ENCODE assay signal across 25 mouse cellular contexts in genomic region chr4:155964396-155964795, GRCm38 (mm10). TPM values are rescaled to one million over a fixed set of nuclear protein-coding genes. Genes with fewer than 3 reads are reported as not detected.
DNase-seq lines count a peak whose midpoint lies in the region; ATAC-seq lines count a peak whose summit lies in the region.
"Had no signal": no experiment of that assay in that cellular context is flagged by ENCODE, and none has a peak within 500 bp of the region (broad histone marks: within the 10 kb centered on the region; RNA-seq: fewer than 3 reads in every experiment).

No protein-coding gene starts in this region.

- H3K36me3 ChIP-seq in liver, embryonic 12.5 days = peaks cover 37% of the 10 kb centered on the region
- peaks cover 16% of the 10 kb centered on the region for H3K36me3 ChIP-seq in liver, embryonic 11.5 days (ENCODE audit: control insufficient read depth, insufficient read depth, low read length)
- H3K36me3 ChIP-seq in kidney, embryonic 15.5 days = peaks cover 46% of the 10 kb centered on the region

- DNase-seq in liver, embryonic 11.5 days (ENCODE audit: low spot score) = no peak
- peak; percentile 11 to 43 for DNase-seq in kidney, postnatal 4 days
- DNase-seq in lung, adult 18-20 months = no peak
- DNase-seq in spleen, postnatal 4 days (ENCODE audit: low spot score in 2 of 2) = no peak
- no peak for DNase-seq in adrenal gland, adult 2 months
- DNase-seq: adrenal gland, adult 8-10 months; cerebellum, adult 9-10 months; gastrocnemius, postnatal 25 days; heart, adult 18-20 months; retina, postnatal 1 day; right cerebral cortex, postnatal 25 days; spleen, adult 18-20 months; thymus, postnatal 14 days had no signal

- H3K9ac ChIP-seq in liver, embryonic 12.5 days = peak overlapping the region; percentile 74; the same call in 1 of the 2 replicates
- H3K9ac ChIP-seq in liver, embryonic 11.5 days (ENCODE audit: low read depth, low read length) = no peak overlapping the region
- H3K9ac ChIP-seq in kidney, embryonic 15.5 days = no peak overlapping the region
- H3K9ac ChIP-seq: embryonic facial prominence, embryonic 15.5 days; heart, embryonic 13.5 days; hindbrain, embryonic 12.5 days; neural tube, embryonic 13.5 days had no signal

- no peaks in the 10 kb centered on the region for H3K9me3 ChIP-seq in liver, embryonic 12.5 days (replicated peaks)
- H3K9me3 ChIP-seq in liver, embryonic 11.5 days (ENCODE audit: control insufficient read depth, low read length) = no peaks in the 10 kb centered on the region
- no peaks in the 10 kb centered on the region for H3K9me3 ChIP-seq in kidney, embryonic 15.5 days (replicated peaks)
- H3K9me3 ChIP-seq: embryonic facial prominence, embryonic 15.5 days; forebrain, embryonic 10.5 days; heart, embryonic 13.5 days; hindbrain, embryonic 12.5 days; neural tube, embryonic 13.5 days had no signal

- no peak for ATAC-seq in liver, embryonic 12.5 days
- no peak for ATAC-seq in liver, embryonic 11.5 days (replicated peaks; ENCODE audit: low FRiP score)
- no peak for ATAC-seq in kidney, embryonic 15.5 days (replicated peaks; ENCODE audit: low FRiP score)
- ATAC-seq: forebrain, embryonic 16.5 days; midbrain, embryonic 16.5 days had no signal

- H3K27me3 ChIP-seq in liver, embryonic 12.5 days (replicated peaks) = no peaks in the 10 kb centered on the region
- H3K27me3 ChIP-seq in liver, embryonic 11.5 days (replicated peaks; ENCODE audit: control insufficient read depth, insufficient read depth, low read length) = no peaks in the 10 kb centered on the region
- H3K27me3 ChIP-seq in kidney, embryonic 15.5 days = no peaks in the 10 kb centered on the region
- H3K27me3 ChIP-seq: embryonic facial prominence, embryonic 15.5 days; heart, embryonic 13.5 days; hindbrain, embryonic 12.5 days; neural tube, embryonic 13.5 days had no signal

- H3K4me3 ChIP-seq in liver, embryonic 12.5 days = no peak overlapping the region
- H3K4me3 ChIP-seq in liver, embryonic 11.5 days (ENCODE audit: low read depth, low read length) = no peak overlapping the region
- H3K4me3 ChIP-seq in kidney, embryonic 15.5 days (replicated peaks) = no peak overlapping the region
- H3K4me3 ChIP-seq: heart, embryonic 13.5 days; hindbrain, embryonic 12.5 days; left cerebral cortex, adult 2 months; myocyte; neural tube, embryonic 13.5 days had no signal

- peak overlapping the region; percentile 78 for H3K27ac ChIP-seq in liver, embryonic 12.5 days
- H3K27ac ChIP-seq in liver, embryonic 11.5 days (ENCODE audit: low read depth, low read length) = no peak overlapping the region
- H3K27ac ChIP-seq in kidney, embryonic 15.5 days = no peak overlapping the region
- H3K27ac ChIP-seq: embryonic facial prominence, embryonic 15.5 days; forebrain, embryonic 10.5 days; heart, embryonic 13.5 days; hindbrain, embryonic 12.5 days; left cerebral cortex, adult 2 months; macrophage; neural tube, embryonic 13.5 days had no signal

- H3K4me2 ChIP-seq in liver, embryonic 12.5 days = peak overlapping the region; percentile 96
- no peak overlapping the region for H3K4me2 ChIP-seq in liver, embryonic 11.5 days
- 0 out of 2 replicates have a peak overlapping the region, but pooled peaks have one; percentile 94 for H3K4me2 ChIP-seq in kidney, embryonic 15.5 days
- H3K4me2 ChIP-seq: heart, embryonic 13.5 days; neural tube, embryonic 13.5 days had no signal

- 84% methylated on average over 11 of the region's 11 CpGs for WGBS in liver, embryonic 12.5 days (ENCODE audit: insufficient replicate concordance)
- WGBS in liver, embryonic 11.5 days = 87% methylated on average over 11 of the region's 11 CpGs
- 88% methylated on average over 11 of the region's 11 CpGs for WGBS in kidney, embryonic 15.5 days

- H3K4me1 ChIP-seq in liver, embryonic 12.5 days = peaks cover 72% of the 10 kb centered on the region
- peaks cover 29% of the 10 kb centered on the region for H3K4me1 ChIP-seq in liver, embryonic 11.5 days (replicated peaks; ENCODE audit: control insufficient read depth, insufficient read depth, low read length)
- H3K4me1 ChIP-seq in kidney, embryonic 15.5 days = peaks cover 44% of the 10 kb centered on the region

RNA-seq across cellular contexts. Expression of gene C1qtnf12, which starts 2.3 kb away (rescaled TPM):
- polyA plus RNA-seq in liver, embryonic 12.5 days (2016; fragmentation: Nextera tagmentation; extraction: Ambion mirVana) = 45.0 and 48.8 TPM in 2 replicates
- 56.9 and 59.0 TPM in 2 replicates for polyA plus RNA-seq in liver, embryonic 11.5 days (2014; fragmentation: Nextera tagmentation; extraction: Ambion mirVana)
- polyA plus RNA-seq in kidney, embryonic 15.5 days (2015; fragmentation: Nextera tagmentation; extraction: Ambion mirVana) = 118 and 121 TPM in 2 replicates
- 10 to 100 TPM; 66.8 to 70.1 TPM for total RNA-seq in adrenal gland, adult 2 months (2021)
- polyA plus RNA-seq in adrenal gland, adult 2 months (2012; rRNA removed) = 100 and 128 TPM in 2 replicates

RNA-seq across cellular contexts. Expression of gene Ube2j2, which starts 20.8 kb away (rescaled TPM):
- 106 and 111 TPM in 2 replicates for polyA plus RNA-seq in liver, embryonic 12.5 days (2016; fragmentation: Nextera tagmentation; extraction: Ambion mirVana)
- 123 TPM in 2 replicates for polyA plus RNA-seq in liver, embryonic 11.5 days (2014; fragmentation: Nextera tagmentation; extraction: Ambion mirVana)
- polyA plus RNA-seq in kidney, embryonic 15.5 days (2015; fragmentation: Nextera tagmentation; extraction: Ambion mirVana) = 110 and 113 TPM in 2 replicates
- 10 to 100 TPM; 64.1 to 94.4 TPM for total RNA-seq in adrenal gland, adult 2 months (2021)
- polyA plus RNA-seq in adrenal gland, adult 2 months (2012; rRNA removed) = 93.2 and 95.5 TPM in 2 replicates

RNA-seq across cellular contexts. Expression of gene B3galt6, which starts 28.1 kb away (rescaled TPM):
- polyA plus RNA-seq in liver, embryonic 12.5 days (2016; fragmentation: Nextera tagmentation; extraction: Ambion mirVana) = 8.2 and 8.7 TPM in 2 replicates
- 12.1 and 13.0 TPM in 2 replicates for polyA plus RNA-seq in liver, embryonic 11.5 days (2014; fragmentation: Nextera tagmentation; extraction: Ambion mirVana)
- 17.5 and 18.1 TPM in 2 replicates for polyA plus RNA-seq in kidney, embryonic 15.5 days (2015; fragmentation: Nextera tagmentation; extraction: Ambion mirVana)
- 1 to 10 TPM; 5.1 to 8.5 TPM for total RNA-seq in adrenal gland, adult 2 months (2021)
- polyA plus RNA-seq in adrenal gland, adult 2 months (2012; rRNA removed) = 14.7 and 18.3 TPM in 2 replicates

RNA-seq across cellular contexts. Expression of gene Sdf4, which starts 28.3 kb away (rescaled TPM):
- 93.4 and 93.9 TPM in 2 replicates for polyA plus RNA-seq in liver, embryonic 12.5 days (2016; fragmentation: Nextera tagmentation; extraction: Ambion mirVana)
- 130 TPM in 2 replicates for polyA plus RNA-seq in liver, embryonic 11.5 days (2014; fragmentation: Nextera tagmentation; extraction: Ambion mirVana)
- polyA plus RNA-seq in kidney, embryonic 15.5 days (2015; fragmentation: Nextera tagmentation; extraction: Ambion mirVana) = 158 and 161 TPM in 2 replicates
- 100 to 1,000 TPM; 260 to 282 TPM for total RNA-seq in adrenal gland, adult 2 months (2021)
- 47.5 and 50.7 TPM in 2 replicates for polyA plus RNA-seq in adrenal gland, adult 2 months (2012; rRNA removed)

RNA-seq across cellular contexts. Expression of gene Tnfrsf4, which starts 49.2 kb away (rescaled TPM):
- polyA plus RNA-seq in liver, embryonic 12.5 days (2016; fragmentation: Nextera tagmentation; extraction: Ambion mirVana) = 0.39 and 0.60 TPM in 2 replicates
- polyA plus RNA-seq in liver, embryonic 11.5 days (2014; fragmentation: Nextera tagmentation; extraction: Ambion mirVana) = 0.85 TPM in 1 of 2 replicates, not detected in the other
- 0.72 and 0.78 TPM in 2 replicates for polyA plus RNA-seq in kidney, embryonic 15.5 days (2015; fragmentation: Nextera tagmentation; extraction: Ambion mirVana)
- 1 to 10 TPM in 1 of 2 experiments, under 1 TPM in 1; 0.61 to 1.2 TPM for total RNA-seq in adrenal gland, adult 2 months (2021)
- 4.4 and 5.0 TPM in 2 replicates for polyA plus RNA-seq in adrenal gland, adult 2 months (2012; rRNA removed)
- polyA plus RNA-seq: midbrain, embryonic 16.5 days had no signal

Comparison
In these comparisons a context has a peak if more than half of its experiments do, and no peak if none do; other contexts are left out.
1. DNase-seq: peak in kidney, postnatal 4 days (2 of 2); none in liver, embryonic 11.5 days (single experiment), lung, adult 18-20 months (0 of 2), spleen, postnatal 4 days (0 of 2) and adrenal gland, adult 2 months (single experiment).